Mouse (Mus musculus) forebrain, postnatal 0 days (tissue): Measurements from ENCODE around the gene Glt28d2. TPM values are rescaled to one million over a fixed set of nuclear protein-coding genes. Genes with fewer than 3 reads are reported as not detected.
A peak's percentile ranks its signal among the peaks of the same experiment; 100 is the strongest.

Source experiments
- ATAC-seq: fragments of 200-750 bp; cut with Nextera tagmentation; 2 replicates; pipeline ENCODE4 v1.8.0; 2017; ENCODE audit warnings: mild to moderate bottlenecking, moderate library complexity
- DNase-seq: peaks from one replicate; pipeline ENCODE4 v3.0.0-alpha.2; 2015
- H3K27ac ChIP-seq: fragments of 300-500 bp; sonication (generic); 2 replicates; pipeline ENCODE4 v1.5.1; 2014; ENCODE audit warnings: low read depth, mild to moderate bottlenecking, antibody characterized with exemption, low read length, moderate library complexity, mixed read lengths
- H3K27me3 ChIP-seq: fragments of 300-500 bp; sonication (generic); 2 replicates; pipeline ENCODE4 v1.6.1; 2014; ENCODE audit warnings: mild to moderate bottlenecking, low read length, mixed read lengths; ENCODE audit not compliant: insufficient read depth
- H3K36me3 ChIP-seq: fragments of 300-500 bp; sonication (generic); 2 replicates; pipeline ENCODE4 v1.6.1; 2014; ENCODE audit warnings: mild to moderate bottlenecking, moderate library complexity; ENCODE audit not compliant: insufficient read depth
- H3K4me1 ChIP-seq: fragments of 300-500 bp; sonication (generic); 2 replicates; pipeline ENCODE4 v1.6.1; 2014; ENCODE audit warnings: antibody characterized with exemption; ENCODE audit not compliant: insufficient read depth
- H3K4me2 ChIP-seq: fragments of 300-500 bp; sonication (generic); 2 replicates; pipeline ENCODE4 v1.6.1; 2014; ENCODE audit warnings: low read depth, mild to moderate bottlenecking, moderate library complexity
- H3K4me3 ChIP-seq: fragments of 300-500 bp; sonication (generic); 2 replicates; pipeline ENCODE4 v1.5.1; 2014; ENCODE audit warnings: low read depth, low read length, mixed read lengths
- H3K9ac ChIP-seq: fragments of 300-500 bp; sonication (generic); 2 replicates; pipeline ENCODE4 v1.6.1; 2014; ENCODE audit warnings: mild to moderate bottlenecking
- H3K9me3 ChIP-seq: fragments of 300-500 bp; sonication (generic); 2 replicates; pipeline ENCODE4 v1.6.1; 2016; ENCODE audit warnings: low read length
- CTCF ChIP-seq: sonication (generic); IDR thresholded peaks from 2 replicates; pipeline ENCODE4 v1.5.1; 2016; ENCODE audit warnings: antibody characterized with exemption, control low read depth, low read depth
- WGBS: fragments of 180-500 bp; shearing (Covaris S2); extraction: QIAGEN DNeasy Blood & Tissue Kit; methylation state at CpG from one replicate; pipeline ENCODE4 v1.1.7; 2014; 5-methylcytosine and 5-hydroxymethylcytosine counted together
- polyA plus RNA-seq: library from polyadenylated mRNA; unstranded; fragments of >200 nt; fragmentation: Nextera tagmentation; extraction: Ambion mirVana; gene quantifications from 2 replicates; pipeline ENCODE4 v1.2.1, GENCODE M21; 2015
- total RNA-seq: library from RNA; depleted of rRNA; stranded (reverse); fragments of >200 nt; gene quantifications from 2 replicates; pipeline ENCODE4 v1.2.3, GENCODE M21; 2014

The Glt28d2 gene
- total and polyA plus RNA-seq, 2 experiments from 2014 or later: 1.1 TPM

GRCm38 (mm10) chr3:85857083-85857482, 30.2 kb downstream of the Glt28d2 start:
- no peak overlapping the region for H3K4me3 ChIP-seq
- no peak overlapping the region for H3K9ac ChIP-seq
- 21% methylated on average over 4 of the region's 4 CpGs for WGBS
- H3K27ac ChIP-seq: no peak overlapping the region
- no peaks in the 10 kb centered on the region for H3K9me3 ChIP-seq
- TF ChIP-seq CTCF: no peak
- peaks cover 7% of the 10 kb centered on the region; the same call in 1 of the 2 replicates for H3K4me1 ChIP-seq
- H3K27me3 ChIP-seq: no peaks in the 10 kb centered on the region
- ATAC-seq: no peak
- no peaks in the 10 kb centered on the region for H3K36me3 ChIP-seq
- no peak overlapping the region for H3K4me2 ChIP-seq
- DNase-seq: no peak

DNA sequence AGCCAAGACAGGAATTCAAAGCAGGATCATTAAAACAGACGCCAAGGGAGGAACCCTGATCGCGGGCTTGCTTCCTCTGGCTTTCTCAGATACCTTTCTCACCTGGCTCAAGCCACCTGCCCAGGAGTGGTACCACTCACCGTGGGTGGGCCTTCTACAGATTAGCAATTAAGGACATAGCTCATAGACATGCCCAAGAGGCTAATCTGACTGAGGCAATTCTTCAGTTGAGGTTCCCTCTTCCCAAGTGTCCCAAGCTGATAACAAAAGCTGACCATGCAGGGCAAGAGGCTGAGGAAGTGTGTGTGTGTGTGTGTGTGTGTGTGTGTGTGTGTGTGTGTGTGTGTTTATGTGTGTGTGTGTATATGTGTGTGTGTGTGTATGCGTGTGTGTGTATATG, 31.4 kb downstream of the Glt28d2 start:
- no peak for DNase-seq
- H3K9me3 ChIP-seq: no peaks in the 10 kb centered on the region
- H3K27ac ChIP-seq: peak overlapping the region; percentile 40; the same call in 1 of the 2 replicates
- H3K4me1 ChIP-seq: peaks cover 7% of the 10 kb centered on the region; the same call in 1 of the 2 replicates
- 68% methylated on average over 5 of the region's 5 CpGs for WGBS
- no peak for TF ChIP-seq CTCF
- H3K36me3 ChIP-seq: no peaks in the 10 kb centered on the region
- H3K9ac ChIP-seq: no peak overlapping the region
- no peak overlapping the region for H3K4me3 ChIP-seq
- H3K4me2 ChIP-seq: no peak overlapping the region
- no peak for ATAC-seq
- no peaks in the 10 kb centered on the region for H3K27me3 ChIP-seq

DNA sequence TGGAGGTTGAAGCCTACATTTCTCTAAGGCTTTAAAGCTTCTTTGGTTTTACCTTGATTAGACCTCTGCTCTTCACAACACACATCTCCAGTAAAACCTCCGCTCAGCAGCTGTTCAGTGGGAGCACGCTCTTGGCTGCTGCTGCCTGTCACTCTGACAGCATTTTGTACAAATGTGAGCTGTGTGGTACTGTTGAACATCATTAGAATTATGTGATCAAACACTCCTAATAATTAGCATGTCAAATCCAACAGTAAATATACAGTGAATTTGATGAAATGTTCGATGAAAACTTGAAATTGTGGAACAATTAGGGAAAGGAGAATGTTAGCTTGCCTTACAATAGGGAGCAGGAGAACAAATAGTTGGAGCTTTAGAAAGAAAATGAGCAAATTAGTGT, 32.3 kb downstream of the Glt28d2 start:
- peaks cover 7% of the 10 kb centered on the region; the same call in 1 of the 2 replicates for H3K4me1 ChIP-seq
- no peak overlapping the region for H3K9ac ChIP-seq
- DNase-seq (peak; percentile 25), ATAC-seq (peak; percentile 83)
- H3K9me3 ChIP-seq: no peaks in the 10 kb centered on the region
- H3K4me2 ChIP-seq: no peak overlapping the region
- no peaks in the 10 kb centered on the region for H3K36me3 ChIP-seq
- H3K4me3 ChIP-seq: no peak overlapping the region
- H3K27ac ChIP-seq: peak overlapping the region; percentile 40; the same call in 1 of the 2 replicates
- no peak for TF ChIP-seq CTCF
- WGBS: 36% methylated on average over 3 of the region's 3 CpGs
- no peaks in the 10 kb centered on the region for H3K27me3 ChIP-seq

- peaks cover 7% of the 10 kb centered on the region; the same call in 1 of the 2 replicates for H3K4me1 ChIP-seq
- WGBS: 24% methylated on average over 6 of the region's 6 CpGs
- H3K4me2 ChIP-seq: no peak overlapping the region
- ATAC-seq (peak; percentile 20; the same call in 1 of the 2 replicates), DNase-seq (no peak)
- H3K27me3 ChIP-seq: no peaks in the 10 kb centered on the region
- no peak for TF ChIP-seq CTCF
- H3K4me3 ChIP-seq: no peak overlapping the region
- H3K9ac ChIP-seq: no peak overlapping the region
- H3K9me3 ChIP-seq: no peaks in the 10 kb centered on the region
- H3K27ac ChIP-seq: peak overlapping the region; percentile 57; the same call in 1 of the 2 replicates
- no peaks in the 10 kb centered on the region for H3K36me3 ChIP-seq
Observed at GRCm38 (mm10) chr3:85854143-85854542, 33.2 kb downstream of the Glt28d2 start.

DNA sequence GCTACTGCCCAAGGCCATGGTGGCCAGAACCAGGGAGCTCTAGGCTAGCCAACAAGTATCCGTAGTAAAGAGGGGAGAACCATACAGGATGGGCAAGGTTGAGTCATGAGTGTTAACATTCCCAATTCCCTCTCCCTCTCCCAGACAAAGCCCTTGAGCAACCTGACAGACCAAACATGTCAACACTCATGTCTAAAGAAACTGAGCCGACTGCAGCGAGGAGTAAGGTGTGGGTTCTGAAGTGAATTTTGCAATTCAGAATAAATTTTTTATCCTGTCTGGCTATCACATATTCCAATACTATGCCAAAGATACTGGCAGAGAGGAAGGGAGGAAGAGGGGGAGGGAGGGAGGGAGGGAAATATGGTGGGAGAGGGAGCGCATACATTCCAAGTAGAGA, 33.6 kb downstream of the Glt28d2 start:
- DNase-seq (peak; percentile 31), ATAC-seq (peak; percentile 73)
- Histone ChIP-seq H3K9ac (no peak overlapping the region), H3K27ac (no peak overlapping the region), H3K4me3 (no peak overlapping the region), H3K36me3 (no peaks in the 10 kb centered on the region), H3K9me3 (no peaks in the 10 kb centered on the region), H3K4me1 (peaks cover 7% of the 10 kb centered on the region; the same call in 1 of the 2 replicates), H3K27me3 (no peaks in the 10 kb centered on the region), H3K4me2 (no peak overlapping the region)
- TF ChIP-seq CTCF: no peak
- 57% methylated on average over 4 of the region's 4 CpGs for WGBS

- no peaks in the 10 kb centered on the region for H3K9me3 ChIP-seq
- no peak overlapping the region for H3K27ac ChIP-seq
- DNase-seq (no peak), ATAC-seq (no peak)
- TF ChIP-seq CTCF: no peak
- WGBS: 97% methylated on average over 1 of the region's 1 CpGs
- no peak overlapping the region for H3K4me2 ChIP-seq
- H3K36me3 ChIP-seq: no peaks in the 10 kb centered on the region
- H3K4me3 ChIP-seq: no peak overlapping the region
- no peaks in the 10 kb centered on the region for H3K4me1 ChIP-seq
- no peak overlapping the region for H3K9ac ChIP-seq
- no peaks in the 10 kb centered on the region for H3K27me3 ChIP-seq
Observed at GRCm38 (mm10) chr3:85850079-85850478, 37.2 kb downstream of the Glt28d2 start.

DNA sequence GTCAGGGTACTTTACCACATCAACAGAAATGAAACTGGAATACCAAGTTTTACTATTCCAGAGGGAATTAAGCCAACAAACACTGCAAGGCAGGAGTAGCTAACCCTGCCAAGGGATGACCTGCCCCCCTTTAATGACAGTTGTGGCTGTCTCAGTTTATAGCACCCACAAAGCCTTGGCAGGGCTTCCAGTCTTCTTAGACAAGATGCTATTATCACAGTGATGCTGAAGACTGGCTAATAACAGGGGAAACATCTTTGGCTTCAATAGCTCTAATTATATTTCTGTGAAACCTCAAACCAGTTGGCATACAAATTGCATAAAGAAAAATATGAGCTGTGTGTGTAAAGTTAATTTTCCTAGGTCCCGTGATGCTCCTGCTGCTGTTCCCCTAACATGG, 41.0 kb downstream of the Glt28d2 start:
- Histone ChIP-seq H3K27me3 (no peaks in the 10 kb centered on the region), H3K27ac (no peak overlapping the region), H3K9ac (no peak overlapping the region), H3K4me3 (no peak overlapping the region), H3K9me3 (no peaks in the 10 kb centered on the region), H3K4me2 (no peak overlapping the region), H3K36me3 (no peaks in the 10 kb centered on the region), H3K4me1 (no peaks in the 10 kb centered on the region; the same call in 1 of the 2 replicates)
- DNase-seq (peak; percentile 35), ATAC-seq (peak; percentile 73; the same call in 1 of the 2 replicates)
- WGBS: 29% methylated on average over 1 of the region's 1 CpGs
- TF ChIP-seq CTCF: no peak
